Mouse (Mus musculus): ENCODE measurements around the gene Tfrc.

DNA sequence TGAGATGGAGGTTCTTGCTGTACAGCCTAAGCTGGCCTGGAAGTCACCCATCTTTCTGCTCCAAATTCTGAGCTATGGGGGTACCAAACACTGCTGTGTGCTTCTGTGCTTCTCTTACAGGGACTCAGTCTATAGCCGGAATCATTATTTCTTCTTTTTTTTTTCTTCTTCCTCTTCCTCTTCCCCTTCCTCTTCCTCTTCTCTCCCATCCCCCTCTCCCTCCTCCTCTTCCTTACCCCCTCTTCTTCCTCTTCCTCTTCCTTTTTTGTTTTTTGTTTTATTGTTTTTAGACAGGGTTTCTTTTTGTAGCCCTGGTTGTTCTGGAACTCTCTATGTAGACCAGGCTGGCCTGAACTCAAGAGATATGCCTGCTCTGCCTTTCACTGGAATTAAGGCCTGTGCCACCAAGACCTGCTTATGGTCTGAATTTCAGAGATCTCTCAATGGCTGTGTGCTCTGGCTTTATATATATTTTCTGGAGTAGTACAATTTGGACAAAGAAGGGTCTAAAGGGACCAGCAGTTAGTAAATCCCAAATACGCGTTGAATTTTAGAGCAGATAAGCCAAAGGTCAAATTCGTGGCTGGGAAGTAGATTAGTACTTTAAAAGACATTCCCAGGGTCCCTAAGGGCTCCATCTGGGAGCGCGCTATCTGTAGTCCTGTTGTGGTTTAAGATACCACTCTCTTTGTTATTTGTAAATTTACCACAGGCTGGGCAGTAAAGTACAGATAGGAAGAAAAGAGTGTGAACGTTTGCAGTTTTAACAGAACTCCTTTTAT, 967 bp upstream of the Tfrc start:
- TF ChIP-seq CTCF (IDR thresholded peaks at IDR 0.05; ENCODE audit: borderline replicate concordance, insufficient read depth, low read length): no peak
- no peak for TF ChIP-seq POLR2A (IDR thresholded peaks at IDR 0.05; ENCODE audit: low read depth, low read length)
